Mouse (Mus musculus): ENCODE results near the gene Cadps. TPM values are rescaled to one million over a fixed set of nuclear protein-coding genes. Genes with fewer than 3 reads are reported as not detected.

Cadps gene
- polyA plus RNA-seq, 1 experiment from 2014 or later = 0.03 TPM

DNA sequence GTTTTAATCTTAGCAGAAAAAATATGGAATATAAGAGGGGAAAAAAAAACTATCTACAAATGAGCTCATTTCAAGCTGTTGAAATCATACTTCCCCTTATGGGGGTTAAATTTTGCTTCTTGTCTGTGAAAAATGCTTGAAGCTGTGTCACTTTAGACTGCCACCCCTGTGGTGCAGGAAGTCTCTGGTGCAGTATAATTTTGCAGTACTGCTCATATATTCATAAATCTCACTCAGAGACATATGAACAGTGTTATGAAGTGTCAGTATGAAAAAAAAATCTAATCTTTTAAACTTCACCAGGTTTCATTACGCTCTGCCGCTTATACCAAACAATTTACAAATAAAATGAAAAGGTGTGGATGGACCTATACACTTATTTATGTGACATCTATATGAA lies 445.6 kb downstream of the Cadps start:
- Histone ChIP-seq H3K4me3 (replicated peaks) (no peak overlapping the region), H3K27me3 (no peaks in the 10 kb centered on the region), H3K9me3 (replicated peaks) (no peaks in the 10 kb centered on the region), H3K36me3 (no peaks in the 10 kb centered on the region), H3K4me2 (no peak overlapping the region), H3K27ac (no peak overlapping the region), H3K9ac (no peak overlapping the region), H3K4me1 (replicated peaks) (no peaks in the 10 kb centered on the region)
- no peak for DNase-seq
- no peak for ATAC-seq (ENCODE audit: low read depth)
- WGBS (ENCODE audit: insufficient replicate concordance) = 84% methylated on average over 2 of the region's 2 CpGs

- Histone ChIP-seq H3K27me3 (no peaks in the 10 kb centered on the region), H3K9ac (no peak overlapping the region), H3K4me1 (replicated peaks) (no peaks in the 10 kb centered on the region), H3K4me3 (replicated peaks) (no peak overlapping the region), H3K36me3 (no peaks in the 10 kb centered on the region), H3K27ac (no peak overlapping the region), H3K4me2 (no peak overlapping the region), H3K9me3 (replicated peaks) (no peaks in the 10 kb centered on the region)
- 59% methylated on average over 2 of the region's 2 CpGs for WGBS (ENCODE audit: insufficient replicate concordance)
- ATAC-seq (ENCODE audit: low read depth) (no peak), DNase-seq (no peak)
Observed at GRCm38 (mm10) chr14:12375451-12375850, 447.4 kb downstream of the Cadps start.

DNA sequence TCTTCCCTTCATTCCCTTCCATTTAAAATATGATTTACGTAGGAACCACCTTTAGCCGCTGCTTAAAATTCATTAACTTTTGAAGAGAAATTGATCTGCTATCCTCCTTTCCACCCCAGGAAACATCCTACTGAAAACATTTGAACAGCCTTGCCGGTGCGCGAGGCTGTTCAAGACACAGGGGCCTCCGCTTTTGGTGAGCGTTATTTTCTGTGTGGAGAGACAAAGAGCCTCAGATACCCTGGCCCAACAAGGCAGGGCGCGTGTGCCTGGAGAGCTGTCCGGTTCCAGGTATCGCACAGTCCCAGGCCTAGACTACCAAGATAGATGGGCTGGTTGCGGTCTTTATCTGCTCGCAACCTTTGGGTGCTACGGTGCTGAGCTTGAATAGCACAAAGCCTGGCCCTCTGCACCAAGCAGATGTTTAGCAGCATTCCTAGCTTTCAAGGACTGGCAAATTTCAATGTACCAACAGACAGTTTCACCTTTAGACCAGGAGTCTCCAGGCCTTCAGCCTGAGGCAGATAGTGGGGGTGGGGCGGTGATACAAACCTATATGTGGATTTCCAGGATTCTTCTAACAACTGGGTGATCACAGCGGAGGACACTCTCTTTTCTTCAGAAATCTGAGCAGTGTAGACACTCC lies 472.5 kb downstream of the Cadps start:
- no peaks in the 10 kb centered on the region for H3K9me3 ChIP-seq (replicated peaks)
- no peak overlapping the region for H3K9ac ChIP-seq
- H3K27me3 ChIP-seq = peaks cover 77% of the 10 kb centered on the region
- H3K4me2 ChIP-seq = no peak overlapping the region
- no peaks in the 10 kb centered on the region for H3K4me1 ChIP-seq (replicated peaks)
- no peak for ATAC-seq (ENCODE audit: low read depth)
- H3K36me3 ChIP-seq = no peaks in the 10 kb centered on the region
- no peak overlapping the region for H3K4me3 ChIP-seq (replicated peaks)
- WGBS (ENCODE audit: insufficient replicate concordance) = 11% methylated on average over 16 of the region's 16 CpGs
- DNase-seq = no peak
- H3K27ac ChIP-seq = no peak overlapping the region

DNA sequence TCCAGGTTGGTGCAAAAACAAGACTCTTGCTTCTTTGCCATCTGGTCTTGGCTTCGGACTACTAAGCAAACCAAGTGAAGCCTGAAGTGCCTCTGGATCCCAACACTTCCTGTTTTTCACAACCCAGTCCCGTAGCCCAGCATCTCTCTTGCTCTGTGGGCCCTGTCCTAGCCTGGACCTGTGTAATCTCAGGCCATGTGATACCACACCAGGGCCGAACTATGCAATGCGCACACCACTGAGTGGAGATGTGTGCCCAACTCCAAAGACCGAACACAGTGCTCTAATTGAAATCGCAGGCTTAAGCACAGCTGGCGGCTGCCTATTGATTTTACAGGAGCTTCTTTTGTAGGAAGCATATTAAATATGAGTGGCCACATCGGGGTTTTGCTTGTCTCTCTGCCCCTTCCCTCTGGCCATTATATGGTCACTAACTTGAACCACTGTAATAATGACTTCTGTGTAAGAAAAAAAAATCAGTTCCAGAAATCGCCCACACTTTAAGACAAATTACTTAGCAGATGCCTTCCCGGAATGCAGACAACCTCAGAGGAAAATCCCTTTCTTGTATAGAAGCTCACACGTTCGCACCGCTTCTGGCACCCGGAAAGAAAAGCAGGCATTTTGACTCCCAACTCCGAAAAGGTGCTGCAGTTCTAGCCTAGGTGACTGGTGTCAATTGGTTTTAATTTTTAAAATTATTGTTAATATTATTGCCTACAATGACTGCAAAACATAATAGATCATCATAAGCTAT lies 473.4 kb downstream of the Cadps start:
- H3K27me3 ChIP-seq = peaks cover 86% of the 10 kb centered on the region
- ATAC-seq (ENCODE audit: low read depth) (no peak), DNase-seq (no peak)
- H3K4me3 ChIP-seq (replicated peaks) = no peak overlapping the region
- 8% methylated on average over 15 of the region's 15 CpGs for WGBS (ENCODE audit: insufficient replicate concordance)
- no peaks in the 10 kb centered on the region for H3K36me3 ChIP-seq
- no peaks in the 10 kb centered on the region for H3K4me1 ChIP-seq (replicated peaks)
- H3K4me2 ChIP-seq = no peak overlapping the region
- no peak overlapping the region for H3K9ac ChIP-seq
- H3K27ac ChIP-seq = no peak overlapping the region
- H3K9me3 ChIP-seq (replicated peaks) = no peaks in the 10 kb centered on the region

DNA sequence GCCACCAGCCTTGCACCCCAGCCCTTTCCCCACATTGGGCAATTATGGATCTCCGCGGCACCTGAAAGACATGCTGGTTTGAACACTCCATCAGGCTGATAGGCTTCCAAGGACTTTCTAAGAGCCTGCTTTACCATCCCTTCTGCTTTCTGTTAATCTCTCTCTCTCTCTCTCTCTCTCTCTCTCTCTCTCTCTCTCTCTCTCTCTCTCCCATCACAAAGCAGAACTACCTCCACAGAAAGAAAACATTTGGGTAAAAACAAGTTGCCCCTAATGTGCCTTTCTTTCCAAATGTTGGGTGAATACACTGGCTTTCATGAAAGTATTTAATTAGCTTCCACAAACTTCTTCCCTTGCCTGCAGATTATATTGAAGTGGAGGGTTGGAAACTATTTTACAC lies 474.8 kb downstream of the Cadps start, which contains the start of gene Fezf2:
Gene Fezf2, minus strand, starts transcription at position 101 of the 400 bp plus-strand sequence.
- H3K4me3 ChIP-seq (replicated peaks) = no peak within 1 kb of the TSS
- no peak within 1 kb of the TSS for H3K27ac ChIP-seq
- 7% methylated on average over 2 of the region's 2 CpGs for WGBS (ENCODE audit: insufficient replicate concordance)
- H3K36me3 ChIP-seq = no peaks in the 10 kb centered on the region
- no peaks in the 10 kb centered on the region for H3K4me1 ChIP-seq (replicated peaks)
- ATAC-seq (ENCODE audit: low read depth) (no peak), DNase-seq (no peak)
- peaks cover 96% of the 10 kb centered on the region for H3K27me3 ChIP-seq
- no peaks in the 10 kb centered on the region for H3K9me3 ChIP-seq (replicated peaks)
- no peak within 1 kb of the TSS for H3K9ac ChIP-seq
- no peak within 1 kb of the TSS for H3K4me2 ChIP-seq

DNA sequence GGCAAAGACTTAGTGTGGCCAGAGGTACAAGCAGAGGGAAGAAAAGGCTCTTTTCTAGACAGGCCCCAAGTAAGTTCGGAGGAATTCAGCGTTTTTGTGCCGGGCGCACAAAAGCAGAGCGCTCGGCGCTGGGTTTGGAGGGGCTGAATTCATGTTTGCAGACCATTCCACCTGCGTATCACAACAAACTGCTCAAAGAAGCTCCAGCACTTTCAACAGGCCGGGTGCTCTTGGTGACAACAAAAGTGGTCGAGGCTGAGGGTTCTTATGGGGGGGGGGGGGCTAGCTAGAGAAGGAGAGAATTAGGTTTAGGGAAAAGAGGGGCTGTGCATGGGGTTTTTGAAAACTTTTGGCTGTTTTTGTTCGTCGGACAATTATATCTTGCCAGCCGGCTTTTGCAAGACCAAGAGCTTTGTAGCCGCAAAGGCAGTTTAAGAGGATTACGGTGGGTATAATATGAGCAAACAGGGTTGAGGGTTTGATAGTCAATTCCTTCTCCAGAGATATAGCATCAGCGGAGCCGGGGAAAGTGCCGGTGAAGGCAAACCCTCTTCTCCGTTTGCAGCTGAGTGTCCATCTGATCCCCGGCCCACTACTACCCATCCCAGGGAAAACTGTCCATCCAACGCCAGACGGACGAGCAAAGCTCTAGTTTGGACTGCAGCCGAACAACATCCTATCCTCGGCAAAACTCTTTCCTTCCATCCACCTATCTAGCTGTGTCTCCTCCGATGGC lies 475.8 kb downstream of the Cadps start:
- ATAC-seq (ENCODE audit: low read depth) (no peak), DNase-seq (no peak)
- Histone ChIP-seq H3K9ac (no peak overlapping the region), H3K27me3 (peaks cover 99% of the 10 kb centered on the region), H3K9me3 (replicated peaks) (no peaks in the 10 kb centered on the region), H3K4me1 (replicated peaks) (no peaks in the 10 kb centered on the region), H3K36me3 (no peaks in the 10 kb centered on the region), H3K27ac (no peak overlapping the region), H3K4me2 (no peak overlapping the region), H3K4me3 (replicated peaks) (no peak overlapping the region)
- 4% methylated on average over 26 of the region's 26 CpGs for WGBS (ENCODE audit: insufficient replicate concordance)

DNA sequence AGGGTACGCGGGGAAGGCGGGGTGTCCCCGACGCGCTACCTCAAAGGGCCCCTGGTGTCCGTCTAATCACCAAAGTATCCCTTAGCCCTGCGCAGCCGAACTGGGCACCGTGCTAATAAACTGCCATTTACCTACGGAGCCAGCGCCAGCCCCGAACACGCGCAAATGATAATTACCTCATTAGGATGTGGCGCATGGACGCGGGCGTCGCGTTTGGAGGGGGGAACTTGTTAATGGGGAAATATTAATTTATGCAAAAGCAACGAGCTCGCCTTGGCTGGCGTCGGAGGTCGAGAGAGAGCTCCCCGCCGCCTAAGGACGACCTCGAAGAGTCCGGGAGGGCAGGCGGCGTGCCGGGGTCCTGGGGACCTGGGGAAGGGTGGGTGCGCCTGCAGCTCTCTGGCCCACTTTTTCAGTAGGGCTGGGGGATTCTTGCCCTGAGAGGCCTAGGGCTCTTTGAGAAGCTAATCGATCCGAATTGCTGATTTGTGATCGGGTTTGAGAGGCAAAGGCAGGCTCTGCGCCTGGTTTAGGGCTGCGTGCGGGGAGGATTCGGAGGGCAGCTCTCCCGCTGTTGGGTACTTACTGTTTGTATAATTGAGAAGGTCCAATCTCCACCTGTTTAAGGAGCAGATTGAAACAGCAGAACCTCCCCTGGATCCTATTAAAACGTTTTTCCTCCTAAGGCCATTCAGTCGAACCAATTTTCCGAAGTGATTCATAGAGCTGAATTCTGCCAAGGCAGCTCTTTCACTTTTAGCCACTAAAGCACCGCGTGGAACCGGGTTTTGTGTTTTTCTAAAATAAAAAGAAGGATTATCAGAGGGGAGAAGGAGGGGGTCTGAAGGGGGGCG lies 476.6 kb downstream of the Cadps start:
- H3K27me3 ChIP-seq = peaks cover 100% of the 10 kb centered on the region
- no peak for DNase-seq
- H3K27ac ChIP-seq = no peak overlapping the region
- H3K4me2 ChIP-seq = no peak overlapping the region
- no peaks in the 10 kb centered on the region for H3K36me3 ChIP-seq
- ATAC-seq (ENCODE audit: low read depth) = no peak
- WGBS (ENCODE audit: insufficient replicate concordance) = under 1% methylated on average over 50 of the region's 50 CpGs
- H3K9ac ChIP-seq = no peak overlapping the region
- H3K4me3 ChIP-seq (replicated peaks) = no peak overlapping the region
- no peaks in the 10 kb centered on the region for H3K9me3 ChIP-seq (replicated peaks)
- H3K4me1 ChIP-seq (replicated peaks) = no peaks in the 10 kb centered on the region

DNA sequence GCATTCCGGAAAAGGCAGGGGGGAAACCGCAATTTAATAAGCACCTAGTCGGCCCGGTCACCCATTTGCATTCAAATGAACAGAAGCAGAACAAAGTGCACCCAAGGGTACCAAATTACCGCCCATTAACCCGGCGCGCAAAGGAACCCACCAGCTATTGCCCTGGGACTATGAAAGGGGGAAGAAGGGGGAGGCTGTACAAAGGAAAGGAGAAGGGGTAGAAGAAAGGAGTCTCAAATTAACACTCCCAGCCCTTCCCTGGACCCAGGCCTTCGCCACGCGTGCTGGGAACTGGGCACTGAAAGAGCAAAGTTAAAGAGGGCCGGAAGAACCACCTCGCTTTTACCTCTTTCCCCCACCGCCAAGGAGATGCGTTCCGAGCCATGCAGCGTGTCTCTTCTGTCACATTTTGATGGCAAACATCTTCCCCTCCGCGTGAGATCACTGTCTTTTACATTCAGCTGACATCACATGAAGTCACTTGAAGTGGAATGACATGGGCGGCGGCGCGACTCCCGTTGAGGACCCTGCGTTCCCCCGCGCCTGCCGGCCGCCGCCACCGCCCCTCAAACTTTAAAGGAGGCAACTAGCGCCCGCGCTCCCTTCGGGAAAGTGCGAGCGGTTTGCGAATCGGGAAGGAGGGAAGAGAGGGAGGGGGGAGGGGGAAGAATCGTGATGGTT lies 477.5 kb downstream of the Cadps start:
- peaks cover 100% of the 10 kb centered on the region for H3K27me3 ChIP-seq
- H3K9me3 ChIP-seq (replicated peaks) = no peaks in the 10 kb centered on the region
- no peak overlapping the region for H3K27ac ChIP-seq
- no peak overlapping the region for H3K4me3 ChIP-seq (replicated peaks)
- DNase-seq (no peak), ATAC-seq (ENCODE audit: low read depth) (no peak)
- no peaks in the 10 kb centered on the region for H3K4me1 ChIP-seq (replicated peaks)
- H3K36me3 ChIP-seq = no peaks in the 10 kb centered on the region
- H3K4me2 ChIP-seq = no peak overlapping the region
- WGBS (ENCODE audit: insufficient replicate concordance) = 2% methylated on average over 34 of the region's 40 CpGs
- no peak overlapping the region for H3K9ac ChIP-seq

DNA sequence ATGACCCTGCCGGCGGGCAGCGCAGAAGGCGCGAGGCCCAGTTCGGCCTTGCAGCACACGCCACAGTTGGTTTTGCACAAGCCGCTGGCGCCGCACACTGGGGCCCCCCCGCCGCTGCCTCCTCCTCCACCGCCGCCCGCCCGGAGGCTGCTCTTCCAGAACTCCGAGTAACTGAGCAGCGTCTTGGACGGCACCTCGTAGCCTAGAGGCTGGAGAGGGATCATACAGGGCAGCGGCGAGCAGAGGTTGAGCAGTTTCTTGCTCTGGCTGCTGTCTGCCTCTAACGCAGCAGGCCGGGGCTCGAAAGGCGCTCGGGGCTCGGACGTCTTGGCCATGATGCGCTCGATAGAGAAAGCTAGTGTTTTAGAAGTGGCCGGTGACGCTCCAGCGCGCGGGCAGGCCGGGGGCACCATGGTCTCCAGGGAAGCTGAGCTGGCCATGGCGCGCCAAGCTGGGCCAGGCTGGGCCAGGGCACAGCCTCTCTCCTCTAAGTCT lies 478.1 kb downstream of the Cadps start:
- Histone ChIP-seq H3K36me3 (no peaks in the 10 kb centered on the region), H3K27me3 (peaks cover 100% of the 10 kb centered on the region), H3K9me3 (replicated peaks) (no peaks in the 10 kb centered on the region), H3K27ac (no peak overlapping the region), H3K4me2 (no peak overlapping the region), H3K9ac (no peak overlapping the region), H3K4me1 (replicated peaks) (no peaks in the 10 kb centered on the region), H3K4me3 (replicated peaks) (no peak overlapping the region)
- under 1% methylated on average over 39 of the region's 39 CpGs for WGBS (ENCODE audit: insufficient replicate concordance)
- DNase-seq = no peak
- ATAC-seq (ENCODE audit: low read depth) = no peak

DNA sequence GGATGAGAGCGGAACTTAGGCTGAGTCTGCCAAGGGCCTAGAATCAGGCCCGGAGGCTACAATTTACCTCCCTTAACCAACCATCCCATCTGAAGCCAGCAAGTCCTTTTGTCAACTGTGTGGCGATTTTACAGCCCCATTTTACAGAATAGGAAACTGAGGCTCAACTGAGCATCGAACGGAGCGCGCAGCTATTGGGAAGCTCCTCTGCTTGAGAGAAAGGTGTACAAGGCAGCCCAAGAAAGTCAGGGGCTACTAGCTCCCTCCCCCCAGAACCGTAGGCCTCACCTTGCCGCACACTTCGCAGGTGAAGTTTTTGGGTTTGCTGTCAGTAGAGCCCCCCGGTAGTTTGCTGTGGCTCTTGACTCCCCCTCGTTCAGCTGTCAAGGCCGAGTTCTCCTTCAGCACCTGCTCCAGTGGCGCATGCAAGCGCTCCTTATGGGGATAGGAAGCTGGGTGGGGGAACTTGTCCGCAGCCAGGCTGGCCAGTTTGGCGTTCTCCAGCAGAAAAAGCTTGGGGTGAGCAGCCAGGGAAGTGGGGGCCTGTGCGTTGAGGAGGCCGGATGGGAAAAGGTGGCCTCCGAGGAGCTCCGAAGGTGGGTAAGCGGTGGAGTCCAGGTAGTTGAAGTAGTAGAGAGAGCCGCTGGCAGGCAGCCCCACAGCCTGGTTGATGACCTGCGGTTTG lies 478.7 kb downstream of the Cadps start:
- Histone ChIP-seq H3K27me3 (peaks cover 100% of the 10 kb centered on the region), H3K4me3 (replicated peaks) (no peak overlapping the region), H3K9ac (no peak overlapping the region), H3K36me3 (no peaks in the 10 kb centered on the region), H3K4me1 (replicated peaks) (no peaks in the 10 kb centered on the region), H3K27ac (no peak overlapping the region), H3K4me2 (no peak overlapping the region), H3K9me3 (replicated peaks) (no peaks in the 10 kb centered on the region)
- 5% methylated on average over 24 of the region's 24 CpGs for WGBS (ENCODE audit: insufficient replicate concordance)
- DNase-seq (no peak), ATAC-seq (ENCODE audit: low read depth) (no peak)

Data from liver, embryonic 13.5 days (tissue).